ENCODE assay signal across 22 mouse cellular contexts in genomic region chr12:116425392-116425791, GRCm38 (mm10). TPM values are rescaled to one million over a fixed set of nuclear protein-coding genes. Genes with fewer than 3 reads are reported as not detected.
DNase-seq lines count a peak whose midpoint lies in the region; ATAC-seq and TF ChIP-seq lines count a peak whose summit lies in the region.
"Had no signal": no experiment of that assay in that cellular context is flagged by ENCODE, and none has a peak within 500 bp of the region (broad histone marks: within the 10 kb centered on the region; RNA-seq: fewer than 3 reads in every experiment).

No protein-coding gene starts in this region.

- no peak overlapping the region for H3K4me2 ChIP-seq in stomach, postnatal 0 days (replicated peaks; ENCODE audit: low read depth)
- H3K4me2 ChIP-seq: embryonic facial prominence, embryonic 12.5 days; forebrain, embryonic 12.5 days; heart, embryonic 13.5 days; hindbrain, embryonic 12.5 days had no signal

- TF ChIP-seq CTCF in heart, adult 2 months (IDR thresholded peaks at IDR 0.05), result 0 out of 2 replicates have a peak, but pooled peaks have one; percentile 10
- peak; percentile 43 for TF ChIP-seq CTCF in Patski (IDR thresholded peaks at IDR 0.05)
- TF ChIP-seq CTCF in stomach, postnatal 0 days (IDR thresholded peaks at IDR 0.05; ENCODE audit: low read depth), result peak; percentile 16; the same call in 1 of the 2 replicates
- TF ChIP-seq CTCF in gastrocnemius, adult 2 months (IDR thresholded peaks at IDR 0.05), result no peak

- no peaks in the 10 kb centered on the region for H3K27me3 ChIP-seq in heart, adult 2 months (ENCODE audit: control insufficient read depth, insufficient read depth, low read length)
- H3K27me3 ChIP-seq in Patski, result no peaks in the 10 kb centered on the region
- no peaks in the 10 kb centered on the region for H3K27me3 ChIP-seq in stomach, postnatal 0 days (ENCODE audit: control insufficient read depth, insufficient read depth, low read length)
- H3K27me3 ChIP-seq: embryonic facial prominence, embryonic 12.5 days; forebrain, embryonic 12.5 days; heart, embryonic 13.5 days; hindbrain, embryonic 12.5 days had no signal

- H3K4me1 ChIP-seq in heart, adult 2 months (ENCODE audit: control insufficient read depth, insufficient read depth, low read length), result no peaks in the 10 kb centered on the region
- H3K4me1 ChIP-seq in stomach, postnatal 0 days (replicated peaks; ENCODE audit: control insufficient read depth, insufficient read depth), result no peaks in the 10 kb centered on the region
- H3K4me1 ChIP-seq: embryonic facial prominence, embryonic 12.5 days; forebrain, embryonic 12.5 days; heart, embryonic 13.5 days; hindbrain, embryonic 12.5 days had no signal

- in situ Hi-C loops in Patski (cut with MboI; ENCODE audit: low pct_unique_long_range_greater_than_20kb), result loop anchor here (25.0 kb wide), 1 partner anchor 187 kb away; no protein-coding TSS in a partner anchor

- H3K4me3 ChIP-seq in heart, adult 2 months, result no peak overlapping the region
- H3K4me3 ChIP-seq in stomach, postnatal 0 days (ENCODE audit: low read depth, low read length), result no peak overlapping the region
- H3K4me3 ChIP-seq in gastrocnemius, adult 2 months, result no peak overlapping the region
- H3K4me3 ChIP-seq: embryonic facial prominence, embryonic 12.5 days; forebrain, embryonic 12.5 days; heart, embryonic 13.5 days; hindbrain, embryonic 12.5 days had no signal

- H3K27ac ChIP-seq in heart, adult 2 months, result no peak overlapping the region
- no peak overlapping the region for H3K27ac ChIP-seq in stomach, postnatal 0 days (replicated peaks)
- H3K27ac ChIP-seq in gastrocnemius, adult 2 months, result no peak overlapping the region
- H3K27ac ChIP-seq: embryonic facial prominence, embryonic 12.5 days; forebrain, embryonic 12.5 days; heart, embryonic 13.5 days; hindbrain, embryonic 12.5 days had no signal

- WGBS in heart, adult 2 months, result 83% methylated on average over 2 of the region's 2 CpGs
- WGBS in stomach, postnatal 0 days, result 86% methylated on average over 2 of the region's 2 CpGs

- POLR2A ChIA-PET in Patski (lab: Charles Lee), result no interaction called here

- intact Hi-C loops in heart, adult 2 months (cut with DNase I), result no loop called here
- intact Hi-C loops in heart, postnatal 14 days (cut with DNase I), result loop anchor here (5.0 kb wide), 1 partner anchor 197 kb away; no protein-coding TSS in a partner anchor
- intact Hi-C loops in gastrocnemius, adult 2 months (cut with DNase I), result no loop called here

- ATAC-seq in Patski, result no peak
- no peak for ATAC-seq in stomach, postnatal 0 days (ENCODE audit: low FRiP score, low TSS enrichment)
- ATAC-seq: forebrain, embryonic 16.5 days; hindbrain, embryonic 16.5 days; inflammation-experienced regulatory T-cells, adult 6 months; intestine, postnatal 0 days had no signal

- H3K36me3 ChIP-seq in heart, adult 2 months (ENCODE audit: control insufficient read depth, insufficient read depth, low read length), result no peaks in the 10 kb centered on the region
- peaks cover 11% of the 10 kb centered on the region for H3K36me3 ChIP-seq in stomach, postnatal 0 days (ENCODE audit: control insufficient read depth, insufficient read depth, low read length)

- CTCF ChIA-PET in Patski (lab: Charles Lee), result interaction anchor here (1.2 to 2.3 kb wide), 3 partner anchors 9 to 194 kb away, joined by 3 to 7 read pairs (median 5); no protein-coding TSS in a partner anchor

- no peak for TF ChIP-seq EP300 in heart, adult 2 months (IDR thresholded peaks at IDR 0.05; ENCODE audit: insufficient read depth, low read depth, low read length)
- no peak for TF ChIP-seq EP300 in stomach, postnatal 0 days (optimal IDR thresholded peaks at IDR 0.05)

- no peaks in the 10 kb centered on the region for H3K9me3 ChIP-seq in stomach, postnatal 0 days (ENCODE audit: control insufficient read depth, low read length)
- H3K9me3 ChIP-seq: embryonic facial prominence, embryonic 12.5 days; forebrain, embryonic 12.5 days; G1E; heart, embryonic 13.5 days; hindbrain, embryonic 12.5 days had no signal

- H3K9ac ChIP-seq in heart, adult 2 months (ENCODE audit: low read depth, low read length), result no peak overlapping the region
- no peak overlapping the region for H3K9ac ChIP-seq in stomach, postnatal 0 days (ENCODE audit: low read length)
- H3K9ac ChIP-seq: embryonic facial prominence, embryonic 12.5 days; forebrain, embryonic 12.5 days; heart, embryonic 13.5 days; hindbrain, embryonic 12.5 days had no signal

- no peak for TF ChIP-seq POLR2A in heart, adult 2 months (IDR thresholded peaks at IDR 0.05; ENCODE audit: insufficient read depth, low read depth, low read length)

- no peak for DNase-seq in heart, adult 2 months
- DNase-seq in heart, postnatal 14 days, result no peak
- DNase-seq in A20 (ENCODE audit: low read depth, low spot score) (peak; percentile 38), Patski (ENCODE audit: low read depth, low spot score) (no peak)
- DNase-seq in stomach, postnatal 0 days (ENCODE audit: low spot score), result no peak
- no peak for DNase-seq in embryo, embryonic 11 days
- DNase-seq in gastrocnemius, adult 2 months, result no peak
- DNase-seq: adrenal gland, postnatal 14 days; cerebellum, adult 11-12 months; cerebellum, adult 9-10 months; cerebellum, postnatal 36 days; gastrocnemius, postnatal 14 days; heart, postnatal 4 days had no signal

- no peaks in the 10 kb centered on the region for H3K79me2 ChIP-seq in heart, adult 2 months (replicated peaks; ENCODE audit: control insufficient read depth, insufficient read depth, low read length)

RNA-seq across cellular contexts. Expression of gene Ncapg2, which starts 20.2 kb away (rescaled TPM):
- 1 to 10 TPM; 1.9 to 2.4 TPM for total RNA-seq in heart, adult 2 months (2021)
- polyA plus RNA-seq in heart, adult 2 months (2012; rRNA removed), result 0.55 and 1.2 TPM in 2 replicates
- 1 to 10 TPM; 5.5 to 8.2 TPM for total RNA-seq in heart, postnatal 14 days (2021)
- polyA plus RNA-seq in Patski (2021), result 18.5 TPM
- 7.7 and 7.8 TPM in 2 replicates for polyA plus RNA-seq in stomach, postnatal 0 days (2015; fragmentation: Nextera tagmentation; extraction: Ambion mirVana)
- 1 to 10 TPM; 1.1 to 1.2 TPM for total RNA-seq in gastrocnemius, adult 2 months (2021)
